Mouse (Mus musculus) cerebellum, postnatal 25 days (tissue): Measurements from ENCODE around the gene 4933402E13Rik.

Experiments used
- DNase-seq, 2 experiments: peaks; one replicate each; pipeline ENCODE4 v3.0.0; 2021; ENCODE audit warnings: mixed read lengths in 2 of 2

The 4933402E13Rik gene

DNA sequence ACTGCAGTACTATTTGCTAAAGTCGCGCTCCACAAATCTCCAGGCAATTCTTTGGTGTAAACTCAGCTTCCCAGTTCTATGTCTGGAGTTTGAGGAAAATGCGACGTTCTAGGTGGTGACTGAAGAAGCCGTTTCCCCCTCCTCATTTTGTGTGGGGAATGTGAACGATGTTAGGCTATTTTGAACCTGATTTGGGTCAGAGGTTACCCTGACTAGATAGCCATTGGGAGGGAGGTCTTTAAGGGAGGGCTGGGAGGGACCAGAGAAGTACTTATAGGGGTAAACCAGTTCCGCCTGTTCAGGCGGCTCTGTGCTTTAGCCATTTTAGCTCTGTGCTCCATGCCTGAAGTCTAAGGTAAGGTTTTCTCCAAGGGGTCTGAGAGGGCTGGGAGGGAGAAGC lies at the start of gene 4933402E13Rik:
TSS of gene 4933402E13Rik (plus strand) at position 301 of the 400 bp plus-strand sequence.
- no peak for DNase-seq
